Mouse (Mus musculus): ENCODE data around the gene Atmin. TPM values are rescaled to one million over a fixed set of nuclear protein-coding genes. Genes with fewer than 3 reads are reported as not detected.

Atmin gene
- total RNA-seq, 2 experiments from 2014 or later = 63.3 to 66.0 TPM

Other genes starting within 250 kb of the Atmin start
- 10 to 100 TPM; 16.8 to 23.2 TPM for gene Cdyl2, start 210.4 kb upstream of the Atmin start, total RNA-seq (2021)
- gene Cmc2, start 21.9 kb upstream of the Atmin start, total RNA-seq (2021) = 10 to 100 TPM; 19.6 to 20.8 TPM
- 1 to 10 TPM; 1.1 to 1.5 TPM for gene Cenpn, start 21.7 kb upstream of the Atmin start, total RNA-seq (2021)
- gene 1700030J22Rik, start 35.6 kb downstream of the Atmin start, total RNA-seq (2021) = 10 to 100 TPM; 13.5 TPM
- gene Gcsh, start 50.1 kb downstream of the Atmin start, total RNA-seq (2021) = 10 to 100 TPM; 33.2 to 43.7 TPM
- gene Pkd1l2, start 139.1 kb downstream of the Atmin start, total RNA-seq (2021) = under 1 TPM; 0.07 TPM
- not detected for gene Bco1, start 152.5 kb downstream of the Atmin start, total RNA-seq (2021)
- 10 to 100 TPM; 16.3 to 17.0 TPM for gene Gan, start 214.7 kb downstream of the Atmin start, total RNA-seq (2021)

All from left cerebral cortex, postnatal 36 days (tissue).